Mouse (Mus musculus) hindbrain, embryonic 11.5 days (tissue): ENCODE results near the gene Pax9. TPM values are rescaled to one million over a fixed set of nuclear protein-coding genes. Genes with fewer than 3 reads are reported as not detected.
A peak's percentile ranks its signal among the peaks of the same experiment; 100 is the strongest.

Experiments
- ATAC-seq: fragments of 200-750 bp; cut with Nextera tagmentation; 2 replicates; pipeline ENCODE4 v1.8.0; 2017; ENCODE audit warnings: mild to moderate bottlenecking, moderate TSS enrichment, moderate library complexity; ENCODE audit not compliant: low FRiP score
- DNase-seq: peaks from one replicate; pipeline ENCODE4 v3.0.0-alpha.2; 2015; ENCODE audit warnings: low spot score
- H3K27ac ChIP-seq: fragments of 300-500 bp; sonication (generic); 2 replicates; pipeline ENCODE4 v1.5.1; 2014; ENCODE audit warnings: mild to moderate bottlenecking, low read depth, low read length
- H3K27me3 ChIP-seq: fragments of 300-500 bp; sonication (generic); 2 replicates; pipeline ENCODE4 v1.6.1; 2014; ENCODE audit warnings: mild to moderate bottlenecking, low read length, moderate library complexity, mixed read lengths; ENCODE audit not compliant: control insufficient read depth, insufficient read depth
- H3K36me3 ChIP-seq: fragments of 300-500 bp; sonication (generic); 2 replicates; pipeline ENCODE4 v1.6.1; 2014; ENCODE audit warnings: mild to moderate bottlenecking, low read length, moderate library complexity, mixed read lengths; ENCODE audit not compliant: control insufficient read depth, insufficient read depth
- H3K4me1 ChIP-seq: fragments of 300-500 bp; sonication (generic); replicated peaks from 2 replicates; pipeline ENCODE4 v1.6.1; 2014; ENCODE audit warnings: low read length, mixed read lengths; ENCODE audit not compliant: control insufficient read depth, insufficient read depth
- H3K4me2 ChIP-seq: fragments of 300-500 bp; sonication (generic); replicated peaks from 2 replicates; pipeline ENCODE4 v1.6.1; 2014; ENCODE audit warnings: mild to moderate bottlenecking, low read depth, low read length
- H3K4me3 ChIP-seq: fragments of 300-500 bp; sonication (generic); 2 replicates; pipeline ENCODE4 v1.5.1; 2014; ENCODE audit warnings: low read depth, low read length
- H3K9ac ChIP-seq: fragments of 300-500 bp; sonication (generic); 2 replicates; pipeline ENCODE4 v1.6.1; 2014; ENCODE audit warnings: low read depth, low read length
- H3K9me3 ChIP-seq: fragments of 300-500 bp; sonication (generic); 2 replicates; pipeline ENCODE4 v1.6.1; 2016; ENCODE audit warnings: low read length; ENCODE audit not compliant: control insufficient read depth
- WGBS: fragments of 180-500 bp; shearing (Covaris S2); extraction: QIAGEN DNeasy Blood & Tissue Kit; methylation state at CpG from one replicate; pipeline ENCODE4 v1.1.7; 2014; 5-methylcytosine and 5-hydroxymethylcytosine counted together
- polyA plus RNA-seq: library from polyadenylated mRNA; unstranded; fragments of >200 nt; fragmentation: Nextera tagmentation; extraction: Ambion mirVana; gene quantifications from 2 replicates; pipeline ENCODE4 v1.2.1, GENCODE M21; 2014

The Pax9 gene
- polyA plus RNA-seq, 1 experiment from 2014 or later, result 2.5 TPM

DNA sequence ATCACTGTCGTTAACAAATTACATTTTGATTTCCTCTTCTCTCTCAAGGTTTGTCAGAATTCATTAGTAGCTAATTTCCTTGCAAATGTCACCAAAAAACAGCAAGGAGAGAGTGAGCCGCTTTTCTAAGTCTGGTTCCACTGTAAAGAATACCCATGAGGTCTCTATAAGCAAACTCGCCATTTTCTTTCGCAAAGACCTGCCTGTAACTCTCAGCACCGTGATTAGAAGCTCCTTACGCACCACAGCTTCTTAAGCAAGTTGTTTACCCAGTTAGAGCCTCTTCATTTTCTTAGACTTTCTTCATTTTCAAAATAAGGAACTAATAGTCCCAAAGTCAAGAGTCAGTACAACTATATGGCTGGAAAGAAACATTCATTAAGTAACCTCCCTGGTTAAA lies 9.4 kb downstream of the Pax9 start:
- Histone ChIP-seq H3K27me3 (peaks cover 62% of the 10 kb centered on the region), H3K9ac (no peak overlapping the region), H3K4me3 (no peak overlapping the region), H3K9me3 (no peaks in the 10 kb centered on the region), H3K4me1 (no peaks in the 10 kb centered on the region; the same call in 1 of the 2 replicates), H3K36me3 (no peaks in the 10 kb centered on the region), H3K4me2 (no peak overlapping the region), H3K27ac (no peak overlapping the region)
- 14% methylated on average over 6 of the region's 6 CpGs for WGBS
- no peak for ATAC-seq
- DNase-seq, result peak; percentile 45

DNA sequence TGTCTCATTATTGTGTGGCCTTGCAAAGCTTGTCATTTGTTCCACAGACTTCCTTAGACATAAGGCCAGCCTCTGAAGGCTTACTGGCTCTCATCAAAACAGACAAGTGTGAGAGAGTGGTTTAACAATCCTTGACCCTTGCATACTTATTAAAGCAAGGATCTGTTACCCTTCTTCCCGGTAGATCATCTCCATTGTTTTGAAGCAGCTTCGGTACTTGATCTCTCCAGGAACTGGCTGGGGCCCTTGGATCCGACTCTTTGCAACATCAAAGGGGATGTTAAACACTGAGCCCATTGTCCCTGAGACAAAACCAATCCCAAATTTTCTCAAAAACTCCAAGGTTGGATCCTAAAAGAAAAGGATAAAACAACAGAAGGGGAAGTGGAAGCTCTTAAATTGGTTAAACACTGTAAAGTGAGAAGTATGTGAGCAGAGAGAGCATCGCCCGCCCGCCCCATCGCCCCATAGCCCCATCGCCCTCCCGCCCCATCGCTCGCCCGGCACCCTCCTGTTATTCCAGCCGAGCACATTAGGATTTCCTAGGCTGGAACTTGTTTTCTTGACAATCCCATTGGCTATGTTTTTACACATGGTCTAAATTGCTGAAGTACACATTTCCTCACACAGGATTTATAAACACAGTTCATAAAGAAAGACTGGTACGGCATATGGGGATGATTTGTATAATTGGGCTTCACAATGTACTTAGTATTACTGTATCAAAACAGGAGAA lies 26.6 kb downstream of the Pax9 start:
- Histone ChIP-seq H3K9me3 (no peaks in the 10 kb centered on the region), H3K4me3 (no peak overlapping the region), H3K27ac (no peak overlapping the region), H3K4me2 (no peak overlapping the region), H3K36me3 (no peaks in the 10 kb centered on the region), H3K9ac (no peak overlapping the region), H3K27me3 (no peaks in the 10 kb centered on the region; the same call in 1 of the 2 replicates), H3K4me1 (no peaks in the 10 kb centered on the region)
- WGBS, result 6% methylated on average over 14 of the region's 14 CpGs
- ATAC-seq, result no peak
- peak; percentile 20 for DNase-seq

DNA sequence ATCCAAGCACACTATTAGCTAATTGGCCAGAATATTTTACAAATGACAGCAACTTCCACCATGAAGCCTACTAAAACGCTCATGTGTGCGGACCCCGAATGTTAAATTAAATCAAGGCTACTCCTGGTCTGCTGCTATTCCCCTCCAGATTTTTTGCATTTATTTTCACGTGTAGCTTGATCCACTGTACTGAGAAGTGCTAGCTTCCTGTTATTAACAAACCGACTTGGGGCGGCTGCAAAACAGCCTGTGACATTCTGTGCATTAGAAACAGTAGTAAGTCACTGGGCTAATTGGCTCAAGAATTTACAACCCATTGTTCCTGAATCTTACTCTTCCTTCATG lies 27.1 kb downstream of the Pax9 start:
- WGBS, result 31% methylated on average over 6 of the region's 6 CpGs
- no peaks in the 10 kb centered on the region for H3K9me3 ChIP-seq
- no peaks in the 10 kb centered on the region; the same call in 1 of the 2 replicates for H3K27me3 ChIP-seq

DNA sequence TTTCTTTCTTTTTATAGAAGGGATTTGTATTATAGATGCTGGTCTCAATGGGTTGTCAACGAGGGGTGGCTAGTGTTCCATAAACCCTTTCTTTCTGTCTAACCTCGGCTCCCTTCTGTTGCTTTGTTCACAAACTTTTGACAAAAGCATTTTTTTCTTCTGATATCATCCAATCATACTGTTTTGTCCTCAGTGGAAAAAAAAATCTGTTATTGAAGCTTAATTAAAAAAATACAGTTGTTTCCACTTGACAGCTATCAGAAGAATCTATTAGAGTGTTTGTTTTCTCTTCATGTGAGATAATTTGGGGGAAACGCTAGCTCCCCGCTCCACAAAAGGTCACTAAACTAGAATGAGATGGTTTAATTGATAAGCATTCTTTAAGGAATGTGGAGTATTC lies 36.1 kb downstream of the Pax9 start:
- 63% methylated on average over 4 of the region's 4 CpGs for WGBS
- Histone ChIP-seq H3K27ac (no peak overlapping the region), H3K4me3 (no peak overlapping the region), H3K36me3 (no peaks in the 10 kb centered on the region), H3K9me3 (no peaks in the 10 kb centered on the region), H3K4me1 (no peaks in the 10 kb centered on the region), H3K9ac (no peak overlapping the region), H3K4me2 (no peak overlapping the region), H3K27me3 (no peaks in the 10 kb centered on the region)
- no peak for DNase-seq
- no peak for ATAC-seq

More for the DNA sequence above, 27.1 kb downstream of the Pax9 start:
- Histone ChIP-seq H3K4me2 (no peak overlapping the region), H3K9ac (no peak overlapping the region), H3K27ac (no peak overlapping the region), H3K4me1 (no peaks in the 10 kb centered on the region), H3K4me3 (no peak overlapping the region), H3K36me3 (no peaks in the 10 kb centered on the region)
- no peak for DNase-seq
- no peak for ATAC-seq

DNA sequence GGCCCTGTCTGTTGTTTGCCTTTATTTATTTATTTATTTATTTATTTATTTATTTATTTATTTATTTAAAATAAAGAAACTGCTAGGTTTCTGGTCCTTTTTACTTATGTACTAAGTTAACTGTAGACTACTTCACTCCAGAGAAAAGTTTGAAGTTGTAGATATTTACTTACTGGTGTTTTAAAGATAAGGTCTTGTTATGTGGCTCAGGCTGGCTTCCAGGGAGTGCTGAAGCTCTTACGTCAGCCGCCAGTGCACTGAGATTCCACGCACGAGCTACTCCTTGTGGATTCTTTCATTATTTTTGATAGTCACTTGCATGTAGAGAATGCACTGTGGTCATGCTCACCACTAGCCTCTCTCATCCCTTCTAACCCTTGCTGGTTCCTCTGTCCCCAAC lies 45.5 kb downstream of the Pax9 start:
- no peak overlapping the region for H3K9ac ChIP-seq
- no peaks in the 10 kb centered on the region for H3K4me1 ChIP-seq
- H3K4me2 ChIP-seq, result no peak overlapping the region
- H3K27ac ChIP-seq, result no peak overlapping the region
- WGBS, result 84% methylated on average over 4 of the region's 4 CpGs
- DNase-seq (no peak), ATAC-seq (no peak)
- no peaks in the 10 kb centered on the region for H3K36me3 ChIP-seq
- H3K27me3 ChIP-seq, result no peaks in the 10 kb centered on the region
- no peaks in the 10 kb centered on the region for H3K9me3 ChIP-seq
- no peak overlapping the region for H3K4me3 ChIP-seq

Other genes starting within 250 kb of the Pax9 start
- gene Nkx2-1, start 154.9 kb upstream of the Pax9 start, polyA plus RNA-seq, result 0.11 and 0.29 TPM in 2 replicates
- gene Nkx2-9, start 78.5 kb upstream of the Pax9 start, polyA plus RNA-seq, result 1.0 and 1.7 TPM in 2 replicates